ENCODE assay signal across 8 mouse cellular contexts in the genomic region with DNA sequence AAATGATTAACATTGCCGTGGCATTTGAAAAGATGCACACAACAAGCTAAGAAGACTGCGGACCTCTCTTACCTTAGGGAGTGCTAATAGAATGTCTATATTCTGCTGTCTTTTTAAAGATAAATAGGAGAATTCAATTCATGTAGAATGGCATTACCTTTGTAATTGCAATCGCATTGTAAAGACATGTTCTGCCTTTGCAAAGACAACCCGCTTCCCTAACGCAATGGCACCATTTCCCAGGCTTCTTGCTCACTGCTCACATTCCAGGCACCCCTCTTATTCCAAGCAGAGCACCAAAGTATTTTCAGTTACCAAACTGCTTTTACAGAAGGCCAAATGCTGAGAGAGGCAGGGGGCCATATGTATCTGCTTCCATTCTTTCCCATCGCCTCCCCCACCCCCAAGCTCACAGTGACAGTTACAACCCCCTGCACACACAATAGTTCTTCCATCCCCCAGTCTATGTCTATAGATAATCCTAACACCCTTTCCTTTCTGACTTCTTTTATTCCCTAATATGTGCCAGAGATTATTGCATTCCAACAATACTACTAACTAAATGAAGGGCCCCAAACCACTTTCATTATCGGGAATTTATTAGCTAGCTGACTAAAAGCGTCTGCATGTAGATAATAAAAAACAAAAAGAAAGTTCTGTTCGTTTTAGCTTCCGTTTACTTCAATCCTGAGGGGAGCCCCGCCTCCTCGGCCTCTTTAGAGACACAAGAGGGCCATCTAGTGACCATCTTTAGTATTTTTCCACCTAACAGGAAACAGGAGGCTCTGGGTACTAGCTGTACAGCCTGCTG. TPM values are rescaled to one million over a fixed set of nuclear protein-coding genes. Genes with fewer than 3 reads are reported as not detected.
DNase-seq lines count a peak whose midpoint lies in the region; ATAC-seq and TF ChIP-seq lines count a peak whose summit lies in the region.

No protein-coding gene starts in this region.

- H3K4me2 ChIP-seq in heart, embryonic 11.5 days = peak overlapping the region; percentile 64
- H3K4me2 ChIP-seq in kidney, embryonic 14.5 days (replicated peaks; ENCODE audit: low read depth, low read length) = peak overlapping the region; percentile 45
- peak overlapping the region; percentile 67 for H3K4me2 ChIP-seq in limb, embryonic 14.5 days (replicated peaks; ENCODE audit: low read depth, low read length, severe bottlenecking)
- H3K4me2 ChIP-seq in midbrain, embryonic 14.5 days (ENCODE audit: low read length) = peak overlapping the region; percentile 65

- no peaks in the 10 kb centered on the region for H3K9me3 ChIP-seq in heart, embryonic 11.5 days (replicated peaks; ENCODE audit: control insufficient read depth, low read length)
- no peaks in the 10 kb centered on the region for H3K9me3 ChIP-seq in kidney, embryonic 14.5 days (ENCODE audit: control insufficient read depth, low read length)
- H3K9me3 ChIP-seq in limb, embryonic 14.5 days (ENCODE audit: control insufficient read depth, low read length) = no peaks in the 10 kb centered on the region
- no peaks in the 10 kb centered on the region for H3K9me3 ChIP-seq in midbrain, embryonic 14.5 days (ENCODE audit: control insufficient read depth, low read length)

- H3K4me3 ChIP-seq in thymus, adult 2 months (ENCODE audit: control insufficient read depth, insufficient read depth, low read length) = no peak overlapping the region
- peak overlapping the region; percentile 36 for H3K4me3 ChIP-seq in heart, embryonic 11.5 days (ENCODE audit: low read depth, low read length)
- peak overlapping the region; percentile 27 for H3K4me3 ChIP-seq in kidney, embryonic 14.5 days (ENCODE audit: low read length)
- peak overlapping the region; percentile 28 for H3K4me3 ChIP-seq in limb, embryonic 14.5 days (replicated peaks; ENCODE audit: low read length)
- H3K4me3 ChIP-seq in midbrain, embryonic 14.5 days (replicated peaks; ENCODE audit: low read depth, low read length) = peak overlapping the region; percentile 54

- TF ChIP-seq POLR2A in thymus, adult 2 months (IDR thresholded peaks at IDR 0.05; ENCODE audit: control insufficient read depth, extremely low read depth, insufficient read depth, low read length, poor library complexity) = no peak
- TF ChIP-seq POLR2A in limb, embryonic 14.5 days (IDR thresholded peaks at IDR 0.05; ENCODE audit: borderline replicate concordance, extremely low read depth, insufficient read depth, insufficient read length) = no peak

- peak; percentile 35 for DNase-seq in thymus, adult 2 months
- no peak for DNase-seq in thymus, adult 18-20 months
- peak; percentile 59 for DNase-seq in embryo, embryonic 10 days (ENCODE audit: low spot score)
- peak; percentile 81 for DNase-seq in limb, embryonic 14.5 days (ENCODE audit: low spot score)
- peak; percentile 91 for DNase-seq in midbrain, embryonic 14.5 days
- peak; percentile 61 for DNase-seq in thymus, postnatal 0 days (ENCODE audit: low spot score)

- TF ChIP-seq CTCF in thymus, adult 2 months (IDR thresholded peaks at IDR 0.05; ENCODE audit: borderline replicate concordance, control insufficient read depth, extremely low read depth, insufficient read depth, low read length, poor library complexity) = no peak

- H3K36me3 ChIP-seq in thymus, adult 2 months (ENCODE audit: control insufficient read depth, insufficient read depth, low read length) = no peaks in the 10 kb centered on the region
- no peaks in the 10 kb centered on the region for H3K36me3 ChIP-seq in heart, embryonic 11.5 days (ENCODE audit: control insufficient read depth, insufficient read depth, low read length)
- no peaks in the 10 kb centered on the region for H3K36me3 ChIP-seq in kidney, embryonic 14.5 days (ENCODE audit: control insufficient read depth, insufficient read depth, low read length)
- no peaks in the 10 kb centered on the region for H3K36me3 ChIP-seq in limb, embryonic 14.5 days (ENCODE audit: control insufficient read depth, insufficient read depth, low read length)
- H3K36me3 ChIP-seq in midbrain, embryonic 14.5 days (ENCODE audit: control insufficient read depth, insufficient read depth, low read length) = no peaks in the 10 kb centered on the region

- H3K27me3 ChIP-seq in thymus, adult 2 months (ENCODE audit: control insufficient read depth, insufficient read depth, low read length) = peaks cover 4% of the 10 kb centered on the region; the same call in 1 of the 2 replicates
- H3K27me3 ChIP-seq in heart, embryonic 11.5 days (ENCODE audit: control insufficient read depth, insufficient read depth, low read length) = peaks cover 18% of the 10 kb centered on the region
- 0 out of 2 replicates have a peak, but pooled peaks cover 3% of the 10 kb centered on the region for H3K27me3 ChIP-seq in kidney, embryonic 14.5 days (ENCODE audit: control insufficient read depth, insufficient read depth, low read length)
- H3K27me3 ChIP-seq in limb, embryonic 14.5 days (ENCODE audit: control insufficient read depth, insufficient read depth, low read length) = peaks cover 4% of the 10 kb centered on the region; the same call in 1 of the 2 replicates
- no peaks in the 10 kb centered on the region for H3K27me3 ChIP-seq in midbrain, embryonic 14.5 days (ENCODE audit: control insufficient read depth, insufficient read depth, low read length)

- no peak for ATAC-seq in heart, embryonic 11.5 days (replicated peaks; ENCODE audit: insufficient number of reproducible peaks, low FRiP score, low TSS enrichment)
- ATAC-seq in kidney, embryonic 14.5 days (ENCODE audit: low FRiP score, low TSS enrichment) = 0 out of 2 replicates have a peak, but pooled peaks have one; percentile 11
- no peak for ATAC-seq in limb, embryonic 14.5 days (ENCODE audit: low FRiP score, low read depth)
- ATAC-seq in midbrain, embryonic 14.5 days (ENCODE audit: low FRiP score, low TSS enrichment) = no peak

- WGBS in thymus, adult 2 months = 4% methylated on average over 12 of the region's 12 CpGs
- WGBS in heart, embryonic 11.5 days (ENCODE audit: insufficient replicate concordance) = 10% methylated on average over 12 of the region's 12 CpGs
- WGBS in kidney, embryonic 14.5 days = 17% methylated on average over 12 of the region's 12 CpGs
- WGBS in limb, embryonic 14.5 days = 16% methylated on average over 12 of the region's 12 CpGs
- WGBS in midbrain, embryonic 14.5 days = 15% methylated on average over 12 of the region's 12 CpGs

- H3K9ac ChIP-seq in heart, embryonic 11.5 days (ENCODE audit: low read depth, low read length) = no peak overlapping the region
- no peak overlapping the region for H3K9ac ChIP-seq in kidney, embryonic 14.5 days (ENCODE audit: low read depth, low read length)
- no peak overlapping the region for H3K9ac ChIP-seq in limb, embryonic 14.5 days (ENCODE audit: low read depth, low read length, severe bottlenecking)
- peak overlapping the region; percentile 9; the same call in 1 of the 2 replicates for H3K9ac ChIP-seq in midbrain, embryonic 14.5 days (replicated peaks; ENCODE audit: low read length)

- no peak overlapping the region for H3K27ac ChIP-seq in thymus, adult 2 months (ENCODE audit: control insufficient read depth, insufficient read depth, low read length)
- H3K27ac ChIP-seq in heart, embryonic 11.5 days (ENCODE audit: low read depth, low read length) = no peak overlapping the region
- no peak overlapping the region for H3K27ac ChIP-seq in kidney, embryonic 14.5 days (ENCODE audit: low read depth, low read length)
- H3K27ac ChIP-seq in limb, embryonic 14.5 days (replicated peaks; ENCODE audit: low read depth, low read length) = no peak overlapping the region
- H3K27ac ChIP-seq in midbrain, embryonic 14.5 days (replicated peaks; ENCODE audit: low read depth, low read length) = peak overlapping the region; percentile 79

- H3K4me1 ChIP-seq in thymus, adult 2 months (replicated peaks; ENCODE audit: control insufficient read depth, insufficient read depth, low read length) = no peaks in the 10 kb centered on the region; the same call in 1 of the 2 replicates
- H3K4me1 ChIP-seq in heart, embryonic 11.5 days (ENCODE audit: control insufficient read depth, insufficient read depth, low read length) = no peaks in the 10 kb centered on the region
- H3K4me1 ChIP-seq in kidney, embryonic 14.5 days (ENCODE audit: control insufficient read depth, insufficient read depth, low read length) = no peaks in the 10 kb centered on the region
- no peaks in the 10 kb centered on the region for H3K4me1 ChIP-seq in limb, embryonic 14.5 days (ENCODE audit: control insufficient read depth, insufficient read depth, low read length)
- no peaks in the 10 kb centered on the region for H3K4me1 ChIP-seq in midbrain, embryonic 14.5 days (ENCODE audit: control insufficient read depth, insufficient read depth, low read length)

RNA-seq across cellular contexts. Expression of a gene that starts 3.0 kb away (rescaled TPM):
- polyA plus RNA-seq in thymus, adult 2 months (2012; rRNA removed) = 0.46 TPM in 2 replicates
- 0.21 and 0.39 TPM in 2 replicates for polyA plus RNA-seq in heart, embryonic 11.5 days (2014; fragmentation: Nextera tagmentation; extraction: Ambion mirVana)
- polyA plus RNA-seq in kidney, embryonic 14.5 days (2014; fragmentation: Nextera tagmentation; extraction: Ambion mirVana) = 6.3 and 8.6 TPM in 2 replicates
- 5.0 and 5.7 TPM in 2 replicates for polyA plus RNA-seq in limb, embryonic 14.5 days (2012; rRNA removed)
- polyA plus RNA-seq in limb, embryonic 14.5 days (2014; fragmentation: Nextera tagmentation; extraction: Ambion mirVana) = 7.6 and 10.7 TPM in 2 replicates
- 24.4 and 33.1 TPM in 2 replicates for polyA plus RNA-seq in midbrain, embryonic 14.5 days (2014; fragmentation: Nextera tagmentation; extraction: Ambion mirVana)
- 0.77 and 0.88 TPM in 2 replicates for polyA plus RNA-seq in thymus, postnatal 0 days (2015; fragmentation: Nextera tagmentation; extraction: Ambion mirVana)

Comparison
In these comparisons a context has a peak if more than half of its experiments do, and no peak if none do; other contexts are left out.
1. DNase-seq: peak in thymus, adult 2 months (single experiment), embryo, embryonic 10 days (single experiment), limb, embryonic 14.5 days (single experiment), midbrain, embryonic 14.5 days (single experiment) and thymus, postnatal 0 days (single experiment); none in thymus, adult 18-20 months (0 of 2).
2. Peak in every context shown above with its lines, with median percentiles within 50 percentile points of each other: H3K4me2 ChIP-seq.